Mouse (Mus musculus) lung, adult 2 months (tissue): Measurements from ENCODE around the gene Sphkap.

ENCODE experiments used
- CTCF ChIP-seq: fragments of 200-500 bp; IDR thresholded peaks from 2 replicates; pipeline ENCODE4 v1.5.1; 2011; ENCODE audit warnings: mild to moderate bottlenecking, low read length, control low read depth; ENCODE audit not compliant: insufficient read depth
- POLR2A ChIP-seq: fragments of 200-500 bp; IDR thresholded peaks from 2 replicates; pipeline ENCODE4 v1.6.1; 2011; ENCODE audit warnings: low read depth, mild to moderate bottlenecking, control low read depth, low read length, borderline replicate concordance; ENCODE audit errors: extremely low read depth

DNA sequence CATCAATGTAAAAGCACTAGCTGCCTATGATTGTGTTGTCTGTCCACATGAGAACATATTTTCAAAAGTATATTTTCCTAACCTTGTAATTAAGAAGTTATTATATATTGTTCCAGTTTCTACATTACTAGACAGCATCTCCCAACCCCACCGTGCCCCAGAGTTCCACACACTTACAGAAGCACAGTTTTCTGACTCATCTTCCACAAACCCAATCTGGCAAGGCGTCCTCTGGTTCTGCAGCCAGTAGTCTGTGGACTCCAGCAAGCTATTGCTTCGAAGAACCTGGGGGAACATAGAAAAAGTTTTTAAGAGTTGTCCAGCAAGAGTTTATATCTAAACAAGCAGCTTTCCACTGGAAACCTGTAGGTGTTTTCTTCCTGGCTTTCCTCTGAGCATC is 68.6 kb downstream of the Sphkap start:
- TF ChIP-seq CTCF (no peak), POLR2A (no peak)
